Mouse (Mus musculus): ENCODE measurements at regions not wholly inside any gene's neighbourhood (a gene's known extent, or its start where the extent isn't known, plus 50 kb on each side); places are given as distances from the start of the nearest gene placed in this dataset.

DNA sequence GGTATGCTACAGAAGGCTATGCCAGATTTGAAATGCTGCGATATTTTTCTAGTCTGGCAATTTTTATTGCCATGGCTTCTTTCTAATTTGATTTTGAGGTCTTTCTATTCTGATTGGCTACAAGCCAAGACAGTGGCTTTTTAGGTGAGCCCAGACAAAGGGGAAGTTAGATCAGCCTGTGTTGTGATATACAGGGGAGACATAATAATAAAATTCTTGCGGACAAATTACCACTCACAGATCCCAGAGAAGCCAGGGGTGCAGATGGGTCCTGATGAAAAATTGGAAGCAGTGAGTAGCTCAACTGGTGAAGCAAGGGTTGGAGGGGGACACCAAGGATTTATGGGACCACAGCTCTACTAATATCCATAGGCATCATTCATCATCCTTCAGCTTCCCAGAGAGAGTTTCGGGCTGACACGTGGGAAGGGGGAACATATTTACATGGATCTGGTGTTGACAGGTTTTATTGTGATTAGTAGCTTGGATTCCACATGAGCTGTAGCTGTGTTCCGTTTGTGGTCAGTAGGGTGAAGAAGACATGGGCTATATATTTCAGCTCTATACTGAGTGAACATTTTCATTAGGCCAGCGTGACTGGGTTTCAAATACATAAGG is 190.0 kb downstream of the Gm5447 start:
- no peak for DNase-seq (ENCODE audit: low read depth in 1 of 2, low spot score in 2 of 2)

- DNase-seq (ENCODE audit: low read depth in 1 of 2, low spot score in 2 of 2) = no peak
These were observed 192.3 kb downstream of the Gm5447 start for GRCm38 (mm10) chr13:31166286-31166685.

GRCm38 (mm10) chr13:31168854-31169253 is 194.8 kb downstream of the Gm5447 start:
- no peak for DNase-seq (ENCODE audit: low read depth in 1 of 2, low spot score in 2 of 2)

- DNase-seq (ENCODE audit: low read depth in 1 of 2, low spot score in 2 of 2) = no peak
These were observed 197.7 kb downstream of the Gm5447 start for GRCm38 (mm10) chr13:31171751-31172150.

DNA sequence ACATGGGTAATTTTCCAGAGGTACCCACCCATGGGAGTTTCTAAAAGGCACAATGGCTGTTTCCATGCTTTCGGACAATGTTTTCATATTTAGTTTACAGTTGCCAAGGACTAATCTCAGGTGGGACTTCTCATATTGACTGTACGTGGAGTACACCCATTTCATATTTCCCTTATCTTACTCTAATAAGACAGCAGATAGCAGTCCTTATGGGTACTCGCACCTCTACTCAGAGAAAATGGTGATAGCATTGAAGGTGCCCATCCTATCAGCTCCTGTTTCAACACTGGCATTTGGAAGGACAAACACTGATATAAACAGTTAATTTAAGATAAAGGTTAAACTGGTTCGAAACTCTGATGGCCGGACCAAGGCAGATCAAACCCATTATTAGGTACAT is 198.6 kb downstream of the Gm5447 start:
- DNase-seq (ENCODE audit: low read depth in 1 of 2, low spot score in 2 of 2) = no peak

GRCm38 (mm10) chr13:31177999-31178783 is 204.2 kb downstream of the Gm5447 start:
- DNase-seq (ENCODE audit: low read depth in 1 of 2, low spot score in 2 of 2) = no peak

DNA sequence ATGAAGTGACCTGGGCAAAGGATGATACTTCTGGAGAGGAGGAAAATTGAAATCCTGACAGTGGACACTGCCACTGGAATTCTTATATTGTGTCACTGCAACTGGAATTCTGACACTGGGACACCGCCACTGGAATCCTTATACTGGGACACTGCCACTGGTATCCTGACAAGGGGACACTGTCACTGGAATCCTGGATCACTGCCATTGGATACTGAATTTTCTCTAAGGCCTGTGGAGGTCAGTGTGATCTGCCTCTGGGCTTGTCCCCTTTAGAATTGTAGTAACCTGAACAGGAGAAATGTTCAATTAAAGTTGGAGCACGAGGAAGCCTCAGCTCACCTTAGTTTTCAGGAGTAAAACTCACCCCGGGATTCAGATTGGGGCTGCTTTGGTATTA is 205.0 kb downstream of the Gm5447 start:
- no peak for DNase-seq (ENCODE audit: low read depth in 1 of 2, low spot score in 2 of 2)

GRCm38 (mm10) chr13:31179407-31180001 is 205.5 kb downstream of the Gm5447 start:
- no peak for DNase-seq (ENCODE audit: low read depth in 1 of 2, low spot score in 2 of 2)

- DNase-seq (ENCODE audit: low read depth in 1 of 2, low spot score in 2 of 2) = no peak
These were observed 207.5 kb downstream of the Gm5447 start for GRCm38 (mm10) chr13:31181530-31181929.

DNA sequence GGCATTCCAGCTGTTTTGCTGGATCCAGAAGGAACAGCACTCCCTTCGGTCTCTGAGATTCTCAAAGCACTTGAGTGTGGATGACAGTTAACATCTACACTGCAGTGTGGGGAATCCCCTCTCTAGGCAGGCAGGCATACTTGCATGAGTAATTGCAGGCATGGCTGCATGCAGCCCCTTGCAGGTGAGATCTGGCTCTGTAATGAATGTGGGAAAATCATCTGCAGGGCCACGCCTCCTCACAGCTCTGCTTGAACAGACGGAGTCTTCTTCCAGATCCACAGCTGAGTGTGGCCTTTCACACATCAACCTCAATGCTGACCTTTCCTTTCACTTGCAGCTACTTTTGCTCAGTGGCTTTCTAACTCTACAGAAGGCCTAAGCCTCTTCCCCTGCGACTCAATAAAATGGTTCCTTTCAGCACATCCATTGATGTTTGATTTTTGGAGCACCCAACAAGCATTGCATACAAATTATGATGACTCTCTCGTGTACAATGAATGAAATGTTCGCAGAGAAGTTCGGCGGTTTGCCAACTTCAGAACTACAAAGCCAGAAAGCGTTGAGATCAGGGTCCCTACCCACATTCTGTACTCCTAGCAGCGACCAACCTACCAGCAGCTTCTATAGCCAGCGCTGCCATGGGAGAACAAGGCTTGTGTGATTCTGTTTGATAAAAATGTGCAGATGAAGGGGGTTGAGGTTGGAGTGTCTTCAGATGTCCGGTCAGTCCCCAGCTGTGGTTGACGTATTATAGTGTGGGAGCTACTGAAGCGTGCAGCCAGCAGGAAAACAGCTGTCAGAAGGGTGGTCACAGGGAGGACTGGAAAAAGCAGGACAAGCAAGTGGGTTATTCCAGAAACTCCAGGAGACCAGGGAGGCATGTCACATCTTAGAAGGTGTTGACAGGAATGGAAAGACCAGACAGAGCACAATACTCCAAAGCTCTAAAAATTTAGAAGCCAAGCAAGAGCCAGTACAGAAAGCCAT is 211.1 kb downstream of the Gm5447 start:
- no peak for DNase-seq (ENCODE audit: low read depth in 1 of 2, low spot score in 2 of 2)

- no peak for DNase-seq (ENCODE audit: low read depth in 1 of 2, low spot score in 2 of 2)
These were observed 213.0 kb downstream of the Gm5447 start for GRCm38 (mm10) chr13:31186805-31187589.

GRCm38 (mm10) chr13:31189116-31189515 is 215.1 kb downstream of the Gm5447 start:
- no peak for DNase-seq (ENCODE audit: low read depth in 1 of 2, low spot score in 2 of 2)

DNA sequence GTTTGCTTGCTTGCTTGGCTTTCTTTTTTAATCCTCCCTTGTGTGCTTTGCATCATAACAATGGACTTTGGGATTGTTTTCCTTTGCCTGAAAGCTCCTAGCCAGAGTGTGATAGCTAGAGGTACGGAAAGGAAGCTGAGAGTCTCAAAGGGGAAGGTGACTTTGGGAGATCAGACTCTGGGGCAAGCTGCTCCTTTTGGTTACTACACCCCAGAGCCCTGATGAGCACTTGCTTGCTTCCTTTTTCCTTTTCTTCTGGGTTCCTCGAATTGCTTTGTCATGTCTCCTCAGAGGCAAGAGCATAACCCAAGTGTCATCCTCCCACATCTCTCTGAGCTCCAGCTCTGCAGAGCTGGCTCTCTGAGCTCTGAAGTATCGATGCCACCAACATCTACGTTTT is 216.0 kb downstream of the Gm5447 start:
- no peak for DNase-seq (ENCODE audit: low read depth in 1 of 2, low spot score in 2 of 2)

DNA sequence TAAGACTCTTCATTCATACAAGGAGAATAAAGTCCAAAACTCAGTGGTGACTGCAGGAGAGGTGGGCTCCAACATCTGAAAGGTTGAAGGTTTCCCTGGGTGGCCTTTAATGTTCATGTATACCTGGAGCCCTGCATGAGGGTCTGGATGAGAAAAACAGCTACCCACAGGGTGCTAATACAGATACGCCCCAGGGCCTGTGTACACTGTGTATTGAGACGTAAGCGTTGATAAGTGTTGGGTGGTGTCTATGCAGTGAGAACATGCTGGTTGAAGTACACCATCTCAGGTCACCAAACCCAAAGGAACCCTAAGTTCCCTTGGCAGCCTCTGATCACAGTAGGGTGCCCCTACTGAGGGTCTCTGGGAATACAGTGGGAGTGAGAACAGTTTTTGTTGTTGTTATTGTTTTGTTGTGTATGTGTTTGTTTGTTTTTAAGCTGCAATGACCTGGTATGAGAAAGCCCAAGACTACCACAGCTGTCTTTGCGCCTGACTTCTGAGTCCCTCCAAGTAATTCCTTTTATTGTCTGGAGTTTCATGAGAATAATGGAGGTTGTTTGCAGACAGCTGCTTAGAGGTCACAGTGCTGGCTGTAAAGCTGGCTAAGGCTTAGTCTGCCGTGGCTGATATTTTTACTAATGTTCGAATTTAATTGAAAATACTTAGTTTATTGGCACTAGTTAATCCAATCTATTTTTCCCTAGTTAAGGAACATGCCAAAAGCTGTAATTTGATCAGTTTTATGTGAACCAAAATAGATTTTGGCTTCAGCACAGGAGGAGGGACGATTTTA is 217.5 kb downstream of the Gm5447 start:
- DNase-seq (ENCODE audit: low read depth in 1 of 2, low spot score in 2 of 2) = no peak

DNA sequence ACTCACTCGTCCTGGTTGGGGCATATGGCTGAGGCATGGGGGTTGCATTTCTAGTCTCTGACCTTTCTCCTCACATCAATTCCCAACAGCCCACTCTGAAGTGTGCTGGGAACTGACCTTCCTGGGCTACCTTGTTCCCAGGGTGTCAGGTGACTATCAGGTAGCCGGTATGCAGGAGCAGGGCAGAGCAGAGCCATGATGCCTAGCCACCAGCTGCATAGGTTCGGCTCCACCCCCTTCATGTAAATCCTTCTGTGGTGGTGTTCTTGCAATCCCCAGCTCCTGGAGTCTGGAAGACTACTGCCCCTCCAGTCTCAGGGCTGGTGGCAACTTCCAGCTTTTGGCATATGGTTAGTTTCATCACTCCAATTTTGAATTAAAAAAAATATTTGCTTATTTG is 221.0 kb downstream of the Gm5447 start:
- no peak for DNase-seq (ENCODE audit: low read depth in 1 of 2, low spot score in 2 of 2)

- no peak for DNase-seq (ENCODE audit: low read depth in 1 of 2, low spot score in 2 of 2)
These were observed 222.5 kb downstream of the Gm5447 start for GRCm38 (mm10) chr13:31196546-31196945.

- DNase-seq (ENCODE audit: low read depth in 1 of 2, low spot score in 2 of 2) = no peak
These were observed 223.6 kb downstream of the Gm5447 start for GRCm38 (mm10) chr13:31197593-31197992.

- DNase-seq (ENCODE audit: low read depth in 1 of 2, low spot score in 2 of 2) = no peak
These were observed 225.4 kb downstream of the Gm5447 start for GRCm38 (mm10) chr13:31199384-31199783.

GRCm38 (mm10) chr13:31204068-31204467 is 230.1 kb downstream of the Gm5447 start:
- no peak for DNase-seq (ENCODE audit: low read depth in 1 of 2, low spot score in 2 of 2)

- DNase-seq (ENCODE audit: low read depth in 1 of 2, low spot score in 2 of 2) = no peak
These were observed 232.4 kb downstream of the Gm5447 start for GRCm38 (mm10) chr13:31206381-31206780.
